Mouse (Mus musculus) neural tube, embryonic 15.5 days (tissue): ENCODE measurements around the gene Ly6g5b. TPM values are rescaled to one million over a fixed set of nuclear protein-coding genes. Genes with fewer than 3 reads are reported as not detected.

ENCODE experiments used
- ATAC-seq: fragments of 200-750 bp; cut with Nextera tagmentation; 2 replicates; pipeline ENCODE4 v1.8.0; 2017; ENCODE audit warnings: mild to moderate bottlenecking, moderate TSS enrichment, moderate library complexity; ENCODE audit not compliant: low FRiP score
- H3K27ac ChIP-seq: fragments of 300-500 bp; sonication (generic); replicated peaks from 2 replicates; pipeline ENCODE4 v1.5.1; 2015; ENCODE audit warnings: mild to moderate bottlenecking, inconsistent platforms
- H3K27me3 ChIP-seq: fragments of 300-500 bp; sonication (generic); replicated peaks from 2 replicates; pipeline ENCODE4 v1.6.1; 2015; ENCODE audit warnings: inconsistent platforms
- H3K36me3 ChIP-seq: fragments of 300-500 bp; sonication (generic); 2 replicates; pipeline ENCODE4 v1.6.1; 2015; ENCODE audit warnings: inconsistent platforms
- H3K4me1 ChIP-seq: fragments of 300-500 bp; sonication (generic); 2 replicates; pipeline ENCODE4 v1.6.1; 2015; ENCODE audit warnings: inconsistent platforms
- H3K4me2 ChIP-seq: fragments of 300-500 bp; sonication (generic); 2 replicates; pipeline ENCODE4 v1.6.1; 2015; ENCODE audit warnings: inconsistent platforms, mild to moderate bottlenecking, moderate library complexity
- H3K4me3 ChIP-seq: fragments of 300-500 bp; sonication (generic); replicated peaks from 2 replicates; pipeline ENCODE4 v1.5.1; 2015; ENCODE audit warnings: mild to moderate bottlenecking, inconsistent platforms
- H3K9ac ChIP-seq: fragments of 300-500 bp; sonication (generic); replicated peaks from 2 replicates; pipeline ENCODE4 v1.6.1; 2015; ENCODE audit warnings: mild to moderate bottlenecking, inconsistent platforms
- H3K9me3 ChIP-seq: fragments of 300-500 bp; sonication (generic); replicated peaks from 2 replicates; pipeline ENCODE4 v1.6.1; 2016; ENCODE audit warnings: inconsistent platforms
- WGBS: fragments of 180-500 bp; shearing (Covaris S2); methylation state at CpG from one replicate; pipeline ENCODE4 v1.1.7; 2015; ENCODE audit warnings: mixed read lengths; 5-methylcytosine and 5-hydroxymethylcytosine counted together
- polyA plus RNA-seq: library from polyadenylated mRNA; unstranded; fragments of >200 nt; fragmentation: Nextera tagmentation; extraction: Ambion mirVana; gene quantifications from 2 replicates; pipeline ENCODE4 v1.2.1, GENCODE M21; 2015

Gene Ly6g5b
- polyA plus RNA-seq, 1 experiment from 2014 or later, result 1.5 TPM

DNA sequence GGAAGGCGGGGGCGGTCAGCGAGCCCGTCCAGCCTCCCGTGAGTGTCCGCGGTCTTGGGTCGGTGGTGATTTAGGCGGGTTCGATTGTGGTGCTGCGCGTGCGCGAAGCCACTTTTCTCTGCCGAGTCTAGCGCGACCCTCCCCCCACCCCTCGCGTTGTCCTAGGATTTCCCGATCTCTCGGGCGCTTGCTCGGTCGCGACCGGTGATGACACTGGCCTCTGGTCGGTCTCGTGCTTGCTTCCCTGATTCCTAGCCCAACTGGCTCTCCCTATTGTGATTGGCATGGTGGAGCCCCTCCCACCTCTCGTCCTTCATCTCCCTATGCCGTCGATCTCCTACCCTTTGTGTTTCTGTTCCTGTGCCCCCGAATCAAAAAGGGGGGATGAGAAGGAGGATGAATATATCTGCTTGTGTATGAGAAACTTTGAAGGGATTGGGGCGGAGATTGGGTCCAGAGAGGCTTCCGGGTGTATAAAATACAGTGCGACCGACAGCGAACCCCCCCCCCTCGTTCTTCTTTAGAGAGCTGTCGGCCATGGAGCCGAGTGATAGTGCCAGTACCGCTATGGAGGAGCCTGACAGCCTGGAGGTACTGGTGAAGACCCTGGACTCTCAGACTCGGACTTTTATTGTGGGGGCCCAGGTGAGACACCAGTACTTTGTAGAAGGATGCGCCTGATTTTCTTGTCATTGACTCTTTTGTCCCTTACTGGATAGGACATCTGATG, 20.5 kb upstream of the Ly6g5b start:
- Histone ChIP-seq H3K36me3 (peaks cover 26% of the 10 kb centered on the region), H3K4me1 (peaks cover 35% of the 10 kb centered on the region), H3K27ac (peak overlapping the region; percentile 98), H3K9ac (peak overlapping the region; percentile 78), H3K9me3 (no peaks in the 10 kb centered on the region), H3K4me3 (peak overlapping the region; percentile 73), H3K4me2 (peak overlapping the region; percentile 89), H3K27me3 (no peaks in the 10 kb centered on the region)
- WGBS, result 1% methylated on average over 43 of the region's 43 CpGs
- peak; percentile 74 for ATAC-seq

DNA sequence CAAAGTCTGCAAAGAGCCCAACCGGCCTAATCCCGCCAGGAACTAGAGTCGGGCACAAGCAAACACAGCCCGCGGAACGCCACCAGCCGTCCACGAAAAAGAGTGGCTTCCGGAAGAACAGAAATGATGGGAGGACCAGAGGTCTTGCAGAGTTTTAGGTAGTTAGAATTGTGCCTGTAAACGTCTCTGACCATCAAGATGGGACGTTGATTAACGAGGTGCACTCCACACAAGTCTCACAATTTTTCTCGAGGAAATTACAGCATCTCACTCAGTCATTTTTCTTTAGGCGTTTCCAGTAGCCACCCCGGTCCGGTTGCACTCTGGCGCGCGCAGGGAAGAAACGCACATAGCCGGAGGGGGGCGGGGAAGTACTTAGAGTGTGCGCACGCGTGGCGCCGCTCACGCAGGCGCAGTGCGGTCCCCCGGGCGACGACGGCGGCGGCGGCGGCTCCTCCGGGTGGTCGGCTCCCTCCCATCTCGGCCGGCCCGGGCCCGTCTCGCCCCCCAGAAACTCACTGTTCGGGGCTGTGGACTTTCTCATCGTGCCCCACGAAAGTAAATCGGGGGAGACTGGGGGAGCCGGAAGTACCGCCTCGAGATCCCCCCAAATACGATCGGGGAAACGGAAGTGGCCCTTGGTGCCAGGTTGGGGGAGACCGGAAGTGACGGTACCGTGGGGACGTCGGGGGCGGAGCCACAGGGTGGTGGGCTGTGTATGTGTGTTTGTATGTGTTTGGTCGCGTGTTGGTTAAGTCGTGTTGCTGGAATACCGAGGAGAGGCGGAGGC, 19.8 kb upstream of the Ly6g5b start, which contains the start of gene Bag6:
Bag6 (plus strand) TSS at position 378 of the 790 bp plus-strand sequence.
- ATAC-seq, result peak; percentile 95
- Histone ChIP-seq H3K4me2 (peak within 1 kb of the TSS; percentile 89), H3K4me3 (peak within 1 kb of the TSS; percentile 73), H3K9me3 (no peaks in the 10 kb centered on the region), H3K27me3 (no peaks in the 10 kb centered on the region), H3K9ac (peak within 1 kb of the TSS; percentile 78), H3K36me3 (peaks cover 21% of the 10 kb centered on the region), H3K4me1 (peaks cover 35% of the 10 kb centered on the region), H3K27ac (peak within 1 kb of the TSS; percentile 98)
- WGBS, result under 1% methylated on average over 66 of the region's 66 CpGs

DNA sequence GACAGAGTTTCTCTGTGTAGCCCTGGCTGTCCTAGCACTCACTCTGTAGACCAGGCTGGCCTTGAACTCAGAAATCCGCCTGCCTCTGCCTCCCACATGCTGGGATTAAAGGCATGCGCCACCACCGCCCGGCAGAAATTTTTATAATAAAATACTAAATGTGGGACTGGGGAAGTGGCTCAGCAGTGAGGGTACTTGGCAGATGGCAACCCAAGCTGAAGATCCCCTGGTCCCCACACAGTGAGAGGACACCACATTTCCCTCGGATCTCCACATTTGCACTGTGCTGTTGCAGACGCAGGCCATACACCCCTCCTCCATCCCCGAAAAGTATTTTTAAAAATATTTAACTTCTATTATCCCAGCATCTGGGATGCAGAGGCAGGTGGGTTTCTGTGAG, 18.3 kb upstream of the Ly6g5b start:
- Histone ChIP-seq H3K9me3 (no peaks in the 10 kb centered on the region), H3K27ac (no peak overlapping the region), H3K4me1 (peaks cover 39% of the 10 kb centered on the region), H3K4me3 (no peak overlapping the region), H3K9ac (no peak overlapping the region), H3K36me3 (peaks cover 6% of the 10 kb centered on the region), H3K27me3 (no peaks in the 10 kb centered on the region), H3K4me2 (no peak overlapping the region)
- no peak for ATAC-seq
- 95% methylated on average over 7 of the region's 7 CpGs for WGBS

DNA sequence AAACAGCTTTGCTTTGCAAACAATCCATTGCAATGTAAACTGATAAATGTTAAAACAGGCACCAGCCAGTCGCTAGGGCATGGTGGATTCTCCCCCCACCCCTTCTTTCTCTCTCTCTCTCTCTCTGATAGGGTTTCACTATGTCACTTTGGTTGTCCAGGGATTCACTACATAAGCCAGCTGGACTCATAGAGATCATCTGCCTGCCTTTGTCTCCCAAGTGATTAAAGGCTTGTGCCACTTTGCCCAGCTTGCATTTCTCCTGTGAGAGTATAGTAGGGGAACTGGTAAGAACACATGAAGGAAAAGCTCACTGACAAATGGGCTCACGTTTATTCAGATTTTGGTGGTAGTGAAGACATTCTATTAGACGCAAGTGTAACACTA, 16.9 kb upstream of the Ly6g5b start:
- 85% methylated on average over 3 of the region's 3 CpGs for whole genome bisulfite sequencing
- no peaks in the 10 kb centered on the region for H3K9me3 ChIP-seq
- H3K4me3 ChIP-seq, result no peak overlapping the region
- H3K9ac ChIP-seq, result no peak overlapping the region
- H3K36me3 ChIP-seq, result peaks cover 2% of the 10 kb centered on the region; the same call in 1 of the 2 replicates
- no peak overlapping the region for H3K4me2 ChIP-seq
- no peak overlapping the region for H3K27ac ChIP-seq
- no peak for ATAC-seq
- H3K27me3 ChIP-seq, result no peaks in the 10 kb centered on the region
- H3K4me1 ChIP-seq, result peaks cover 36% of the 10 kb centered on the region

DNA sequence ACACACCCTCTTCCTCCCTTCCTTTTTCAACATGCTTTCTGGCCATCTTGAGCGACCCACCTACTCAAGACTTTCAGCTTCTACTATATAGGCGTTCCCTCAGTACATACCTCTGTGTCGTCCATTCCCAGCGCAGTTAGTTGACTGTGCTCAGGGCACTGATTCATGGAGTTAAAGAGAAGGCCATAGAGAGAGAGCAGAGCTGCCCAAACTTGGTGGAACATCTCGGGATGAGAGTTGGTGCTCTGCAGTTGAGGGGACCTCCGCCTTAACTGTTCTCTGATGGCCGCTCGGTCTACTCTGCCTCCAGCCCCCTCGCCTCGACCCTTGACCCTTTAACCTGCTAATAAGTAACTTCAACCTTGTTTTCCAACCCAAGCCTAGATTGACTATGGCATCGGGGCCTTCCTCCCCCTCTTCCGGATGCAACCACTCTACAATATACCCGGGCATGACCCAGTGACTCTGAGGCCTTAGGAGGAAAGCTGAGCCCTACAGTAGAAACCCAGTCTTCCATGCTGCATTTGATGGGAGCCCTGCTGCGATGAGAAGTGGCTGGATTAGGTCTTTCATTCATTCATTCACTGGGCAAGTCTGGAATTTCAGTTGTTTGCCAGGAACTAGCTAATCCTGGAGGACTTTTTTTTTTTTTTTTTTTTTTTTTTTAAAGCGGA, 16.4 kb upstream of the Ly6g5b start, which contains the start of gene Apom:
Apom (minus strand) TSS at position 551 of the 674 bp plus-strand sequence.
- 85% methylated on average over 15 of the region's 15 CpGs for WGBS

DNA sequence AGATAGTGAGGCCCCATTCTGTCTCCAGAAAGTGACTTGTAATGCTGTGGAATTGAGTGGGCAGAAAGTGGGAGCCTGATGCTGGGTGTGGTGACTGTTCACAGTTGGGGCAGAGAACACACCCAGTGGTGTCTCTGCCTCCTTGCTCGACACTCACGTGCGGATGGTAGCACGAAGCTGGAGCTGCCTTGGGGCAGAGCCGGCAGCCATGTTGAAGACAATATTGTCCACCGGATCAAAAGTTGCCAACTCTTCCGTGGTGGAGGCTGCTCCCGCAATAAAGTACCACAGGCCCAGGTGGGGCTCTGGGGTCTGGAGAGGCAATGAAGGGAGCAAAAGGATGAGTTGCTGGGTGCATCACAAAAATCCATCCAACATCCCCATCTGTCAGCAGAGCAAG, 15.8 kb upstream of the Ly6g5b start:
- Histone ChIP-seq H3K27ac (no peak overlapping the region), H3K27me3 (no peaks in the 10 kb centered on the region), H3K36me3 (peaks cover 2% of the 10 kb centered on the region; the same call in 1 of the 2 replicates), H3K4me3 (no peak overlapping the region), H3K9me3 (no peaks in the 10 kb centered on the region), H3K4me2 (no peak overlapping the region), H3K4me1 (peaks cover 36% of the 10 kb centered on the region), H3K9ac (no peak overlapping the region)
- WGBS, result 90% methylated on average over 8 of the region's 8 CpGs
- ATAC-seq, result no peak

More for the DNA sequence above, 16.4 kb upstream of the Ly6g5b start, which contains the start of gene Apom:
- Histone ChIP-seq H3K9ac (no peak within 1 kb of the TSS), H3K9me3 (no peaks in the 10 kb centered on the region), H3K27me3 (no peaks in the 10 kb centered on the region), H3K36me3 (peaks cover 2% of the 10 kb centered on the region; the same call in 1 of the 2 replicates), H3K4me2 (no peak within 1 kb of the TSS), H3K27ac (no peak within 1 kb of the TSS), H3K4me3 (no peak within 1 kb of the TSS), H3K4me1 (peaks cover 36% of the 10 kb centered on the region)
- no peak for ATAC-seq

DNA sequence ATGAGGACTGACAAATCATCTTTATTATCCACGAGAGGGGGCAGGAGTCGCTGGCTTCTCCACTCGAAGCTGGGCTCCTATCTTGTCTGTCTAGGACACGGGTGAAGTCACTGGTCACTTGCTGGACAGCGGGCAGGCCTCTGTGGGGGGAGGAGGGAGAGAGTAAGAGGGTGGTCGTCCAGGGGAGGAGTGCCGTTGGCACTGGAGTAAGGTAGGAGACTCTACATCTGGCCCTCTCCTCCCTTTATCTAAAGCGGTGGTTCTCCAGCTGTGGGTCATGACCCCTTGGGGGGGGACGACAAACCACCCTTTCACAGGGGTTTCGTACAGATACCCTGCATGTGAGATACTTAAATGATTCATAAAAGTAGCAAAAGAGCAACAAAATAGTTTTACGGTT, 13.8 kb upstream of the Ly6g5b start:
- ATAC-seq, result no peak
- H3K9ac ChIP-seq, result no peak overlapping the region
- no peak overlapping the region for H3K4me2 ChIP-seq
- no peaks in the 10 kb centered on the region for H3K9me3 ChIP-seq
- H3K27me3 ChIP-seq, result no peaks in the 10 kb centered on the region
- peaks cover 8% of the 10 kb centered on the region for H3K36me3 ChIP-seq
- peaks cover 44% of the 10 kb centered on the region for H3K4me1 ChIP-seq
- no peak overlapping the region for H3K27ac ChIP-seq
- 76% methylated on average over 11 of the region's 11 CpGs for WGBS
- H3K4me3 ChIP-seq, result no peak overlapping the region

GRCm38 (mm10) chr17:35127017-35127416, 11.8 kb upstream of the Ly6g5b start:
- Histone ChIP-seq H3K27me3 (no peaks in the 10 kb centered on the region), H3K27ac (no peak overlapping the region), H3K36me3 (peaks cover 14% of the 10 kb centered on the region), H3K4me2 (peak overlapping the region; percentile 78), H3K4me3 (peak overlapping the region; percentile 68), H3K9ac (no peak overlapping the region; the same call in none of the 2 replicates), H3K4me1 (peaks cover 53% of the 10 kb centered on the region), H3K9me3 (no peaks in the 10 kb centered on the region)
- ATAC-seq, result no peak
- WGBS, result 76% methylated on average over 13 of the region's 13 CpGs

DNA sequence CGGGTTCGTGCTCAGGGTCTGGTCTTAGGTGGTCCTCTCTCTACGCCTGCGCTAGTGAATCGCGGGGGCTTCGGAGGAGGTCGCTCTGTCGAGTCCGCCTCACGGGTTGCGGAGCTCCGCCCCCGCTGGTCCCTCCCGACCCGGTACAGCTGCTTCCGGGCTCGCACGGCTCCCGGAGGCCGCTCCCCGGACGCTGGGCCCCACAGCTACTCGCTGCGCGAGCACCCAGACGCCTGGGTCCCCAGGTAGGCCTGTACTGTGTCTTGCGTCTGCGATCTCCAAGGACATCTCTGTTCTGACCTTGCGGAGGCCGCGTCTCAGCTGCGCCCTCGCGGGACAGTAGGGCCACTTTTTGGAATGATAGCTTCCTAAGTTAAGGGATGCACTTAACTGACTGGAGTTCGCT, 11.0 kb upstream of the Ly6g5b start, which contains the start of gene D17H6S53E:
D17H6S53E (plus strand) TSS at position 168 of the 406 bp plus-strand sequence.
- Histone ChIP-seq H3K36me3 (peaks cover 14% of the 10 kb centered on the region), H3K27ac (peak within 1 kb of the TSS; percentile 84), H3K4me2 (peak within 1 kb of the TSS; percentile 78), H3K27me3 (no peaks in the 10 kb centered on the region), H3K9me3 (no peaks in the 10 kb centered on the region), H3K4me1 (peaks cover 53% of the 10 kb centered on the region), H3K9ac (peak within 1 kb of the TSS; percentile 85), H3K4me3 (peak within 1 kb of the TSS; percentile 68)
- WGBS, result under 1% methylated on average over 36 of the region's 36 CpGs
- ATAC-seq, result peak; percentile 37; the same call in 1 of the 2 replicates

DNA sequence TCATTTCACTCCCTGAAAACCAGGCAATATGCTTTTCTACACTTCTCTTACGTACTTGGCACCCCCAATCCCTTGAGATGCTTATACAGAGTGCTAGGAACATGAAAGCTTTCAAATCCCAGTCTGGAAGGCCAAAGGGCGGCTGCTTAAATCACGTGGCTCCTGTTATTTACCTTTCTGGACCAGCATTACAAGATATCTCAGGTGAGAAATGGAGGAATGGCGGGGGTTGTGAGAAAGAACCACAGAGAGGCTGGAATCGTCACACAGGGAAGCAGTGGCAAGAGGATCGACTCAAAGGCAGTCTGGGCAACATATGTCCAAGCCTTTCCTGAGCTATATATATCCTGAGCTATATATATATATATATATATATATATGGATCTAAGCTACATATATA, 10.3 kb upstream of the Ly6g5b start:
- Histone ChIP-seq H3K27ac (peak overlapping the region; percentile 84), H3K4me1 (peaks cover 54% of the 10 kb centered on the region), H3K9ac (peak overlapping the region; percentile 85), H3K27me3 (no peaks in the 10 kb centered on the region), H3K9me3 (no peaks in the 10 kb centered on the region), H3K4me2 (peak overlapping the region; percentile 78), H3K4me3 (peak overlapping the region; percentile 68), H3K36me3 (peaks cover 14% of the 10 kb centered on the region)
- 36% methylated on average over 6 of the region's 6 CpGs for WGBS
- no peak for ATAC-seq

DNA sequence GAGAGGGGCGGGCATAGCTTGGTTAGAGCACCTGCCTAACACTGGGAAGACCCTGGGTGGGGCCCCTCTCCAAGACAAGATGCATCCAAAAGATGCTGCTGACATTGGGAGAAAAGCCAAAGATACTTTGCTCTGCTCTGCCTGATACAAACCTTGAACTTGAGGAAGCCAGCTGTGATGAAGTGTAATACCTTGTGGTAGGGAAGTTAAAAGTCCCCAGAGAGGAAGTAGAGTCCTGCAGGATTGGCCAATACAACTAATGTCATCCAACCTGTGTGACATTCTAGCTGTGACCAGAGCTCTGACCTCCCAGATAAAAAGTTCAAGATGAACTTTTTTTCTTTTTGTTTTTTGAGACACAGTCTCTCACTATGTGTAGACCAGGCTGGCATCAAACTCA, 9.9 kb upstream of the Ly6g5b start:
- H3K4me1 ChIP-seq, result peaks cover 59% of the 10 kb centered on the region
- H3K9me3 ChIP-seq, result no peaks in the 10 kb centered on the region
- peak overlapping the region; percentile 85; the same call in 1 of the 2 replicates for H3K9ac ChIP-seq
- H3K4me3 ChIP-seq, result no peak overlapping the region
- no peak for ATAC-seq
- no peaks in the 10 kb centered on the region for H3K27me3 ChIP-seq
- H3K36me3 ChIP-seq, result peaks cover 12% of the 10 kb centered on the region
- H3K4me2 ChIP-seq, result peak overlapping the region; percentile 78; the same call in 1 of the 2 replicates
- 100% methylated on average over 1 of the region's 1 CpGs for WGBS
- H3K27ac ChIP-seq, result no peak overlapping the region
